Mouse (Mus musculus): ENCODE data around the gene Scrn2. TPM values are rescaled to one million over a fixed set of nuclear protein-coding genes. Genes with fewer than 3 reads are reported as not detected.
A peak's percentile ranks its signal among the peaks of the same experiment; 100 is the strongest.

The Scrn2 gene
- polyA plus RNA-seq, 1 experiment from 2014 or later: 16.4 TPM

- Histone ChIP-seq H3K4me3 (ENCODE audit: low read depth, low read length) (no peak overlapping the region), H3K36me3 (ENCODE audit: control insufficient read depth, insufficient read depth, low read length) (no peaks in the 10 kb centered on the region), H3K27ac (ENCODE audit: low read depth, low read length) (no peak overlapping the region), H3K9me3 (ENCODE audit: control insufficient read depth, low read length) (no peaks in the 10 kb centered on the region), H3K4me1 (replicated peaks; ENCODE audit: control insufficient read depth, insufficient read depth, low read length) (peaks cover 28% of the 10 kb centered on the region), H3K4me2 (no peak overlapping the region), H3K27me3 (replicated peaks; ENCODE audit: control insufficient read depth, insufficient read depth, low read length) (peaks cover 38% of the 10 kb centered on the region), H3K9ac (ENCODE audit: low read depth, low read length) (no peak overlapping the region)
- ATAC-seq (replicated peaks; ENCODE audit: low FRiP score) (no peak), DNase-seq (ENCODE audit: low spot score) (no peak)
- WGBS: 71% methylated on average over 5 of the region's 5 CpGs
These were observed 38.2 kb upstream of the Scrn2 start for GRCm38 (mm10) chr11:96991501-96991900.

GRCm38 (mm10) chr11:96992722-96993311 is 36.9 kb upstream of the Scrn2 start:
- peak; percentile 53 for DNase-seq (ENCODE audit: low spot score)
- no peak overlapping the region for H3K4me3 ChIP-seq (ENCODE audit: low read depth, low read length)
- ATAC-seq (replicated peaks; ENCODE audit: low FRiP score): no peak
- 0 out of 2 replicates have a peak overlapping the region, but pooled peaks have one; percentile 25 for H3K4me2 ChIP-seq
- peaks cover 38% of the 10 kb centered on the region for H3K27me3 ChIP-seq (replicated peaks; ENCODE audit: control insufficient read depth, insufficient read depth, low read length)
- H3K9me3 ChIP-seq (ENCODE audit: control insufficient read depth, low read length): no peaks in the 10 kb centered on the region
- H3K36me3 ChIP-seq (ENCODE audit: control insufficient read depth, insufficient read depth, low read length): no peaks in the 10 kb centered on the region
- peak overlapping the region; percentile 27 for H3K9ac ChIP-seq (ENCODE audit: low read depth, low read length)
- H3K4me1 ChIP-seq (replicated peaks; ENCODE audit: control insufficient read depth, insufficient read depth, low read length): peaks cover 27% of the 10 kb centered on the region
- WGBS: 21% methylated on average over 8 of the region's 8 CpGs
- peak overlapping the region; percentile 56 for H3K27ac ChIP-seq (ENCODE audit: low read depth, low read length)

- Histone ChIP-seq H3K4me2 (no peak overlapping the region), H3K4me3 (ENCODE audit: low read depth, low read length) (no peak overlapping the region), H3K27ac (ENCODE audit: low read depth, low read length) (no peak overlapping the region), H3K36me3 (ENCODE audit: control insufficient read depth, insufficient read depth, low read length) (no peaks in the 10 kb centered on the region), H3K4me1 (replicated peaks; ENCODE audit: control insufficient read depth, insufficient read depth, low read length) (peaks cover 20% of the 10 kb centered on the region), H3K27me3 (replicated peaks; ENCODE audit: control insufficient read depth, insufficient read depth, low read length) (peaks cover 51% of the 10 kb centered on the region), H3K9ac (ENCODE audit: low read depth, low read length) (no peak overlapping the region), H3K9me3 (ENCODE audit: control insufficient read depth, low read length) (no peaks in the 10 kb centered on the region)
- ATAC-seq (replicated peaks; ENCODE audit: low FRiP score) (no peak), DNase-seq (ENCODE audit: low spot score) (no peak)
- 43% methylated on average over 5 of the region's 5 CpGs for WGBS
These were observed 34.7 kb upstream of the Scrn2 start for GRCm38 (mm10) chr11:96995031-96995430.

- DNase-seq (ENCODE audit: low spot score) (no peak), ATAC-seq (replicated peaks; ENCODE audit: low FRiP score) (no peak)
- no peak overlapping the region for H3K4me3 ChIP-seq (ENCODE audit: low read depth, low read length)
- 58% methylated on average over 15 of the region's 15 CpGs for WGBS
- no peak overlapping the region for H3K9ac ChIP-seq (ENCODE audit: low read depth, low read length)
- peaks cover 20% of the 10 kb centered on the region for H3K4me1 ChIP-seq (replicated peaks; ENCODE audit: control insufficient read depth, insufficient read depth, low read length)
- H3K9me3 ChIP-seq (ENCODE audit: control insufficient read depth, low read length): no peaks in the 10 kb centered on the region
- H3K36me3 ChIP-seq (ENCODE audit: control insufficient read depth, insufficient read depth, low read length): no peaks in the 10 kb centered on the region
- H3K27ac ChIP-seq (ENCODE audit: low read depth, low read length): no peak overlapping the region
- no peak overlapping the region for H3K4me2 ChIP-seq
- H3K27me3 ChIP-seq (replicated peaks; ENCODE audit: control insufficient read depth, insufficient read depth, low read length): peaks cover 59% of the 10 kb centered on the region
These were observed 33.6 kb upstream of the Scrn2 start for GRCm38 (mm10) chr11:96995836-96996772.

GRCm38 (mm10) chr11:96996773-96997379 is 32.9 kb upstream of the Scrn2 start:
- 29% methylated on average over 17 of the region's 17 CpGs for WGBS
- H3K4me2 ChIP-seq: peak overlapping the region; percentile 63
- peak overlapping the region; percentile 38; the same call in 1 of the 2 replicates for H3K9ac ChIP-seq (ENCODE audit: low read depth, low read length)
- no peak for DNase-seq (ENCODE audit: low spot score)
- ATAC-seq (replicated peaks; ENCODE audit: low FRiP score): no peak
- H3K27me3 ChIP-seq (replicated peaks; ENCODE audit: control insufficient read depth, insufficient read depth, low read length): peaks cover 65% of the 10 kb centered on the region
- H3K36me3 ChIP-seq (ENCODE audit: control insufficient read depth, insufficient read depth, low read length): no peaks in the 10 kb centered on the region
- H3K9me3 ChIP-seq (ENCODE audit: control insufficient read depth, low read length): no peaks in the 10 kb centered on the region
- peak overlapping the region; percentile 33 for H3K4me3 ChIP-seq (ENCODE audit: low read depth, low read length)
- peaks cover 20% of the 10 kb centered on the region for H3K4me1 ChIP-seq (replicated peaks; ENCODE audit: control insufficient read depth, insufficient read depth, low read length)
- no peak overlapping the region for H3K27ac ChIP-seq (ENCODE audit: low read depth, low read length)

GRCm38 (mm10) chr11:96997380-96997956 is 32.3 kb upstream of the Scrn2 start:
- peak overlapping the region; percentile 33 for H3K4me3 ChIP-seq (ENCODE audit: low read depth, low read length)
- peak overlapping the region; percentile 63 for H3K4me2 ChIP-seq
- H3K36me3 ChIP-seq (ENCODE audit: control insufficient read depth, insufficient read depth, low read length): no peaks in the 10 kb centered on the region
- no peak overlapping the region for H3K27ac ChIP-seq (ENCODE audit: low read depth, low read length)
- ATAC-seq (replicated peaks; ENCODE audit: low FRiP score) (no peak), DNase-seq (ENCODE audit: low spot score) (peak; percentile 52)
- H3K9me3 ChIP-seq (ENCODE audit: control insufficient read depth, low read length): no peaks in the 10 kb centered on the region
- H3K27me3 ChIP-seq (replicated peaks; ENCODE audit: control insufficient read depth, insufficient read depth, low read length): peaks cover 69% of the 10 kb centered on the region
- H3K9ac ChIP-seq (ENCODE audit: low read depth, low read length): peak overlapping the region; percentile 38; the same call in 1 of the 2 replicates
- WGBS: 12% methylated on average over 30 of the region's 30 CpGs
- H3K4me1 ChIP-seq (replicated peaks; ENCODE audit: control insufficient read depth, insufficient read depth, low read length): peaks cover 16% of the 10 kb centered on the region

GRCm38 (mm10) chr11:97003170-97003569 is 26.6 kb upstream of the Scrn2 start:
- H3K27me3 ChIP-seq (replicated peaks; ENCODE audit: control insufficient read depth, insufficient read depth, low read length): peaks cover 45% of the 10 kb centered on the region

GRCm38 (mm10) chr11:97007093-97007794 is 22.5 kb upstream of the Scrn2 start:
- Histone ChIP-seq H3K9ac (ENCODE audit: low read depth, low read length) (no peak overlapping the region), H3K4me3 (ENCODE audit: low read depth, low read length) (no peak overlapping the region), H3K4me2 (no peak overlapping the region), H3K36me3 (ENCODE audit: control insufficient read depth, insufficient read depth, low read length) (no peaks in the 10 kb centered on the region), H3K27ac (ENCODE audit: low read depth, low read length) (no peak overlapping the region), H3K9me3 (ENCODE audit: control insufficient read depth, low read length) (no peaks in the 10 kb centered on the region), H3K4me1 (replicated peaks; ENCODE audit: control insufficient read depth, insufficient read depth, low read length) (peaks cover 5% of the 10 kb centered on the region), H3K27me3 (replicated peaks; ENCODE audit: control insufficient read depth, insufficient read depth, low read length) (peaks cover 46% of the 10 kb centered on the region)
- DNase-seq (ENCODE audit: low spot score) (no peak), ATAC-seq (replicated peaks; ENCODE audit: low FRiP score) (no peak)
- WGBS: 52% methylated on average over 9 of the region's 9 CpGs

More at GRCm38 (mm10) chr11:97003170-97003569, 26.6 kb upstream of the Scrn2 start:
- no peak overlapping the region for H3K27ac ChIP-seq (ENCODE audit: low read depth, low read length)
- no peak overlapping the region for H3K4me3 ChIP-seq (ENCODE audit: low read depth, low read length)
- WGBS: 37% methylated on average over 5 of the region's 5 CpGs
- peaks cover 2% of the 10 kb centered on the region; the same call in 1 of the 2 replicates for H3K4me1 ChIP-seq (replicated peaks; ENCODE audit: control insufficient read depth, insufficient read depth, low read length)
- no peak overlapping the region for H3K4me2 ChIP-seq
- no peak for ATAC-seq (replicated peaks; ENCODE audit: low FRiP score)
- H3K9me3 ChIP-seq (ENCODE audit: control insufficient read depth, low read length): no peaks in the 10 kb centered on the region
- H3K36me3 ChIP-seq (ENCODE audit: control insufficient read depth, insufficient read depth, low read length): no peaks in the 10 kb centered on the region
- no peak for DNase-seq (ENCODE audit: low spot score)
- H3K9ac ChIP-seq (ENCODE audit: low read depth, low read length): no peak overlapping the region
